Mouse (Mus musculus) midbrain, embryonic 11.5 days (tissue): ENCODE measurements at regions not wholly inside any gene's neighbourhood (a gene's known extent, or its start where the extent isn't known, plus 50 kb on each side); places are given as distances from the start of the nearest gene placed in this dataset.

ENCODE experiments used
- ATAC-seq: fragments of 200-750 bp; cut with Nextera tagmentation; 2 replicates; pipeline ENCODE4 v1.8.0; 2017; ENCODE audit warnings: moderate TSS enrichment, moderate library complexity; ENCODE audit not compliant: low FRiP score
- DNase-seq: peaks from one replicate; pipeline ENCODE4 v3.0.0; 2015; ENCODE audit warnings: low spot score; ENCODE audit errors: missing footprints
- H3K27ac ChIP-seq: fragments of 300-500 bp; sonication (generic); 2 replicates; pipeline ENCODE4 v1.5.1; 2014; ENCODE audit warnings: low read depth, low read length
- H3K27me3 ChIP-seq: fragments of 300-500 bp; sonication (generic); 2 replicates; pipeline ENCODE4 v1.6.1; 2014; ENCODE audit warnings: mild to moderate bottlenecking, low read length, moderate library complexity, mixed read lengths; ENCODE audit not compliant: control insufficient read depth, insufficient read depth
- H3K36me3 ChIP-seq: fragments of 300-500 bp; sonication (generic); 2 replicates; pipeline ENCODE4 v1.6.1; 2014; ENCODE audit warnings: mild to moderate bottlenecking, low read length, moderate library complexity, mixed read lengths; ENCODE audit not compliant: control insufficient read depth, insufficient read depth
- H3K4me1 ChIP-seq: fragments of 300-500 bp; sonication (generic); 2 replicates; pipeline ENCODE4 v1.6.1; 2014; ENCODE audit warnings: low read length; ENCODE audit not compliant: control insufficient read depth, insufficient read depth
- H3K4me2 ChIP-seq: fragments of 300-500 bp; sonication (generic); 2 replicates; pipeline ENCODE4 v1.6.1; 2014; ENCODE audit warnings: mild to moderate bottlenecking, moderate library complexity
- H3K4me3 ChIP-seq: fragments of 300-500 bp; sonication (generic); 2 replicates; pipeline ENCODE4 v1.5.1; 2014; ENCODE audit warnings: low read depth, low read length
- H3K9ac ChIP-seq: fragments of 300-500 bp; sonication (generic); 2 replicates; pipeline ENCODE4 v1.6.1; 2014; ENCODE audit warnings: low read length
- H3K9me3 ChIP-seq: fragments of 300-500 bp; sonication (generic); 2 replicates; pipeline ENCODE4 v1.6.1; 2016; ENCODE audit warnings: low read length; ENCODE audit not compliant: control insufficient read depth
- WGBS: fragments of 180-500 bp; shearing (Covaris S2); extraction: QIAGEN DNeasy Blood & Tissue Kit; methylation state at CpG from one replicate; pipeline ENCODE4 v1.1.7; 2014; 5-methylcytosine and 5-hydroxymethylcytosine counted together

DNA sequence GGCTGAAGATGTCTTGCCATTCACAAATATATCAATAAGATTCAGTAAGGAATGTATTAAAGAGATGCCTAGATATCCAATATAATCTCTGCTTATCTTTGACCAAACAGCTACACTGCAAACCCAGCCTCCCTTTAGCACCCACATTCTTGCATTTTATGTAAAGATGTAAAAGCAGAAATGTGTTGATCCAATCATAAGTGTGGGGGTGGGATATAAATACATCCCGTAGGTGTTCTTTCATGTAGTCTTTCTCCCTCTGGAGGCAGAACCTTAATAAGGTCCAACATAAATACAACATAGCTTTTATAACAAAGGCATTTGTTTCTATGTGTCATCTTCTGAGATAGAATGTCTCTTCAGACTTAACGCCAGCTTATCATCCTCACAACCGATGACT is 637.1 kb upstream of the Flrt2 start:
- DNase-seq (no peak), ATAC-seq (no peak)
- Histone ChIP-seq H3K27me3 (no peaks in the 10 kb centered on the region), H3K4me2 (no peak overlapping the region), H3K27ac (no peak overlapping the region), H3K4me3 (no peak overlapping the region), H3K36me3 (no peaks in the 10 kb centered on the region), H3K4me1 (no peaks in the 10 kb centered on the region), H3K9me3 (no peaks in the 10 kb centered on the region), H3K9ac (no peak overlapping the region)
- WGBS, result 93% methylated on average over 3 of the region's 3 CpGs

- ATAC-seq, result 0 out of 2 replicates have a peak, but pooled peaks have one; percentile 44
- no peaks in the 10 kb centered on the region for H3K27me3 ChIP-seq
- no peak for DNase-seq
Observed at GRCm38 (mm10) chr12:95056926-95057325, 635.1 kb upstream of the Flrt2 start.

DNA sequence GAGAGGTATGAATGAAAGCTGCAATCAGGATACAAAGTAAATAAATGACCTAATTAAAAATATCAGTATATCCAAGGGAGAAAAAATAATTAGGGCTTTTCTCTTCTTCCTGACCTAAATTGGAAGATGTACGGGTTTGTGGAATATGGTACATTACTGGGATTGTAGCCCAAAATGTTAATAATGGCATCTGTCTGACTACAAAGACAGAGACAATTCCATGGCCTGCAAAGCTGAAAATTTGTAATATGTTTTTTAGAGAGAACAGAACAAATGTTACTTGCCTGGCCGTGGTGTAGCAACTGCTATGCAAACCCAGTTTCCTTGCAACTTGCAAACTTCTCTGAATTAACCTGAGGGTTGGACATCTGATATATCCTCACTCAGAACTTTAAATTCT is 632.6 kb upstream of the Flrt2 start:
- ATAC-seq (no peak), DNase-seq (no peak)
- Histone ChIP-seq H3K27ac (no peak overlapping the region), H3K9me3 (no peaks in the 10 kb centered on the region), H3K36me3 (no peaks in the 10 kb centered on the region), H3K9ac (no peak overlapping the region), H3K4me3 (no peak overlapping the region), H3K4me1 (no peaks in the 10 kb centered on the region), H3K4me2 (no peak overlapping the region), H3K27me3 (no peaks in the 10 kb centered on the region)
- 93% methylated on average over 2 of the region's 2 CpGs for WGBS

More at GRCm38 (mm10) chr12:95056926-95057325, 635.1 kb upstream of the Flrt2 start:
- Histone ChIP-seq H3K4me2 (no peak overlapping the region), H3K9me3 (no peaks in the 10 kb centered on the region), H3K4me3 (no peak overlapping the region), H3K27ac (no peak overlapping the region), H3K9ac (no peak overlapping the region), H3K36me3 (no peaks in the 10 kb centered on the region), H3K4me1 (no peaks in the 10 kb centered on the region)
- 71% methylated on average over 7 of the region's 7 CpGs for WGBS

GRCm38 (mm10) chr12:95072307-95072706 is 619.7 kb upstream of the Flrt2 start:
- Histone ChIP-seq H3K9ac (no peak overlapping the region), H3K27me3 (no peaks in the 10 kb centered on the region), H3K4me3 (no peak overlapping the region), H3K27ac (no peak overlapping the region), H3K4me2 (no peak overlapping the region), H3K4me1 (no peaks in the 10 kb centered on the region), H3K36me3 (no peaks in the 10 kb centered on the region), H3K9me3 (no peaks in the 10 kb centered on the region)
- ATAC-seq (no peak), DNase-seq (no peak)
- WGBS, result 89% methylated on average over 2 of the region's 2 CpGs

GRCm38 (mm10) chr12:95119223-95119952 is 572.6 kb upstream of the Flrt2 start:
- Histone ChIP-seq H3K27ac (no peak overlapping the region), H3K4me2 (no peak overlapping the region), H3K9me3 (no peaks in the 10 kb centered on the region), H3K36me3 (no peaks in the 10 kb centered on the region), H3K27me3 (no peaks in the 10 kb centered on the region), H3K4me3 (no peak overlapping the region), H3K9ac (no peak overlapping the region), H3K4me1 (no peaks in the 10 kb centered on the region)
- ATAC-seq (no peak), DNase-seq (peak; percentile 37)
- WGBS, result 77% methylated on average over 3 of the region's 3 CpGs

- 72% methylated on average over 1 of the region's 1 CpGs for WGBS
- Histone ChIP-seq H3K27me3 (no peaks in the 10 kb centered on the region), H3K27ac (no peak overlapping the region), H3K4me3 (no peak overlapping the region), H3K4me2 (no peak overlapping the region), H3K36me3 (no peaks in the 10 kb centered on the region), H3K9me3 (no peaks in the 10 kb centered on the region), H3K9ac (no peak overlapping the region), H3K4me1 (no peaks in the 10 kb centered on the region)
- DNase-seq (no peak), ATAC-seq (no peak)
Observed at GRCm38 (mm10) chr12:95132804-95133203, 559.2 kb upstream of the Flrt2 start.

- H3K4me2 ChIP-seq, result no peak overlapping the region
- WGBS, result 88% methylated on average over 4 of the region's 4 CpGs
- no peak for DNase-seq
- no peaks in the 10 kb centered on the region for H3K27me3 ChIP-seq
- ATAC-seq, result no peak
- H3K27ac ChIP-seq, result no peak overlapping the region
- H3K9ac ChIP-seq, result no peak overlapping the region
- no peaks in the 10 kb centered on the region for H3K9me3 ChIP-seq
- H3K36me3 ChIP-seq, result no peaks in the 10 kb centered on the region
- no peaks in the 10 kb centered on the region for H3K4me1 ChIP-seq
- H3K4me3 ChIP-seq, result no peak overlapping the region
Observed at GRCm38 (mm10) chr12:95133482-95133881, 558.5 kb upstream of the Flrt2 start.

DNA sequence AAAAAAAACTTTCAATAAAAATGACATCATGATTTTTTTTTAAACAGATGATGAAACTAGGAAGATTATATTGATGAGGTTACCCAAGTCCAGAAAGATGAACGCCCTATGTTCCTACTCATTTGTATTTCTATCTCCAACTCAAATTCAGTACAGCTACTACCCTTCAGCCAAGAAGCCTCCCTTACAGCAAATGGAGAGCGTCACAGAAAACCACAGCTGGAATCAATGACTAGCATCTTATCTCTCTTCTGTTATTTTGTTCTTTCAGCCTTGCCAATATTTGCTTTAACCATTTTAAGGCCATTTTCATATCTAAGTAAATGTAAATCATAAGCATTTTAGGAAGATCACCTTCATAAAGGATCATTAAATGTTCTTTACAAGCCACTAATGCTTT is 553.9 kb upstream of the Flrt2 start:
- H3K9ac ChIP-seq, result no peak overlapping the region
- H3K36me3 ChIP-seq, result no peaks in the 10 kb centered on the region
- no peaks in the 10 kb centered on the region for H3K27me3 ChIP-seq
- no peak overlapping the region for H3K4me3 ChIP-seq
- H3K27ac ChIP-seq, result no peak overlapping the region
- 96% methylated on average over 2 of the region's 2 CpGs for WGBS
- no peak overlapping the region for H3K4me2 ChIP-seq
- no peak for DNase-seq
- no peaks in the 10 kb centered on the region for H3K4me1 ChIP-seq
- no peak for ATAC-seq
- no peaks in the 10 kb centered on the region for H3K9me3 ChIP-seq

DNA sequence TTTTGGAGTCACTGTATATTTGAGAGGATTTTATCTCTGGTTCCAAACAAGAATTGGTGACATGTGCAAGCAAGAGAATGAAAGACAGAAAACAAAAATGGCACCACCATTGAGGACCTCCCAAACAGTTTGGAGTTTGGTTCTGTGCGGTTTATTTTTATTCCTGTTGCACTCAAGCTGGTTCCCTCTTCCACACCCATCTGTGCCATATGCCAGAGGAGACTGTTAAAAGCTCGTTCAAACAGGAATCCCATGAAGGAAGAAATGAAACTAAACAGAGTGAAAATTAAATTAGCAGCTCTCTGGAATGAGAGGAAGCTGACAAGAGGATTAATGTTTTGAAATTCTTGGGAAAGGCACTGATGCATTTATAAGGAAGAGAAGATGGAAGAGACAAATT is 521.0 kb upstream of the Flrt2 start:
- no peak overlapping the region for H3K9ac ChIP-seq
- no peaks in the 10 kb centered on the region for H3K4me1 ChIP-seq
- no peak for ATAC-seq
- H3K27ac ChIP-seq, result no peak overlapping the region
- no peaks in the 10 kb centered on the region for H3K9me3 ChIP-seq
- no peaks in the 10 kb centered on the region for H3K27me3 ChIP-seq
- no peak overlapping the region for H3K4me2 ChIP-seq
- H3K36me3 ChIP-seq, result no peaks in the 10 kb centered on the region
- no peak overlapping the region for H3K4me3 ChIP-seq
- 85% methylated on average over 2 of the region's 2 CpGs for WGBS
- no peak for DNase-seq
